Mouse (Mus musculus): ENCODE measurements around the gene Mt2.
A peak's percentile ranks its signal among the peaks of the same experiment; 100 is the strongest.

The Mt2 gene

DNA sequence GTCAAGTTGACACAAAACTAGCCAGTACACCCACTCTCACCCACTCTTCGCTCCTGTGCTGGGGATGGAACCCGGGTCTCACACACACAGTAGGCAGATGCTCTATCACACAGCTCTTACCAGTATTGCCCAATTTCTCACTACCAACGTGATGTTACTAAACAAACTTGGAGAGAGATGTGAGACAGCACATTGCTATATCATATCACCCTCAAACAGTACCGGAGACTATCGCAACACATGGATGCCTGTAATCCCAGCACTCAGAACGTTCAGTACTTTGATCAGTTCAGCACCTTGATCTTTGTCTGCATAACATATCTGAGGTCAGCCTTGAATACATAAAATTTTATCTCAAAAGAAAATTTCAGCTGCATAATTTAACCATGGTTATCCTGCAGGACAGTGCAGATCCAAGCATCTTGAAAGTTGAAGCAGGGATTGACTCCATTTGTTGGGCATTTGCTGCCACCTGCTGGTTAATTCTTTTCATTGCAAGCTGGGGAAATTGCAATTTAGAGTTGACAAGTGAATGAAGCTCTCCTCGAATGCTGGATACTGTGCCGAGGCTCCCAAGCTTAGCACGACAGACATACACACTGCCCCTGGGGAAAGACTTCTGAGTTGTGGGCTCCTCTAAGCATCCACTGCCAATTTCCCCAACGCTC is 26.9 kb downstream of the Mt2 start:
- DNase-seq (ENCODE audit: low spot score): peak; percentile 75

DNA sequence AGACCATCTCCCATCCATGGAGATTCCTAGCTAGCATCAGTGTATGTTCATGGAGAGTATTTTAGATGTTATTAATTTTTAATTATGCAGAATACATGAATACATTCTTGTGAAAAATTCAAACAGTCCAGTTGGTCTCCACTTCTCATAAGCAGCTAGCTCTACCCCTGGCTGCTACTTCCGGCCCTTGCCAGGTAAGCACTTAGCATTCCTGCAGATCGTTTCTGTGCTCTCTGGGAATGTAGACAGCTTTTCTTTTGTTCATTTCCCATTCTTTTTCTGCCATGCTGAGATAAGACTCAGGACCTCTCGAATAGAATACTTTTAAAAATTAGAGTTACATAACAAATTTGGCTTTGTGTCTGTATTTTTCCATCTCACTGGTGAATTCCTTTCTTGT is 31.6 kb downstream of the Mt2 start:
- DNase-seq (ENCODE audit: low spot score): no peak

DNA sequence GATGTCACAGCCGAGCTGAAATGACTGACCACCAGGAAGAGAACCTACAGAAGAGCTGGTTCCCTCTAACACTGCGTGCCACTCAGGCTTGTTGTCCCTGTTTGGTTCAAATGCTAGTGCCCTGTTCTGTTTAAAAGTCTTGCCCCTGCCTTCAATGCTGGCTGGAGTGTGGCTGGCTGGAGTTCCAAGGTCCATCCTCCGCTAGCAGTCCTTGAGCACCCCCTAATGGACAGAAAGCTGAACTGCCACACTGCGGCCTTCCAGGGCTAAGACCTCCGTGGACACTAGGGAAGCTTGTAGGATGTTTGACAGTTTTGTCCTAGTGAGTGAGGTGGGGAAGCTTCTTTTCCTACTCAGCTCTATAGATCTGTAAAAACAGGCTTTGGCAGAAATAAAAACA is 33.3 kb downstream of the Mt2 start:
- peak; percentile 90 for DNase-seq (ENCODE audit: low spot score)

DNA sequence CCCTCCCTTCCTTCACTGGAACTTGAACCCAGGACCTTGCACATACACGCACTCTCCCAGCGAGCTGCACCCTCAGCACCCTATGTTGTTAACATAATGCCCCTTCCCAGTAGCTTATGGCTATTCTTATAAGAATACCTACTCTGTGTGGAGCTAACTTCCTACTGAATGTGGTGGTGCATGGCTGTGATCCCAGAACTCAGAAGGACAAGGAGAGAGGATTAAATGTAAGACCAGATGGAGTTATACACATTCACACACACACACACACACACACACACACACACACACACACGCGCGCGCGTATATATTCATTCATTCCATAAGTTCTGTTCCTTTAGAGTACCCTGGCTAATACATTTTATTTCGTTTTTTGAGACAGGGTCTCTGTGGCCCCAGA is 33.8 kb downstream of the Mt2 start:
- DNase-seq (ENCODE audit: low spot score): no peak

DNA sequence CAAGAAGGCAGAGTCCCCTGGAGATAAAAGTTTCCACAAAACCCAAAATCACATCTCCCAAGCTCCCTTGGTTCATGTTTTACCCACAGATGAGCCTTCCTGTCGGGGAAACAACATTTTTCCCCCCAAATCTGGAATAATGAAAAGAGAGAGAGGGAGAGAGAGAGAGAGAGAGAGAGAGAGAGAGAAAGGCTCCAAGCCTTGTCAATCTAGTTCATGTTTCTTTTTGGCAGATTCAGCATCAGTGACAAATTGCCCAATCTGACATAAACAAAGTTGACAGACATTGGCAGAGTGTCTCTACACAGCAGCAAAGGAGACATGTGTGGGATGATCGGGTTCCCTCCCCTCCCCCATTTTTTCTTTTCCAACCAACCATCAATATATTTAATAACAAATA is 35.0 kb downstream of the Mt2 start:
- DNase-seq (ENCODE audit: low spot score): no peak

DNA sequence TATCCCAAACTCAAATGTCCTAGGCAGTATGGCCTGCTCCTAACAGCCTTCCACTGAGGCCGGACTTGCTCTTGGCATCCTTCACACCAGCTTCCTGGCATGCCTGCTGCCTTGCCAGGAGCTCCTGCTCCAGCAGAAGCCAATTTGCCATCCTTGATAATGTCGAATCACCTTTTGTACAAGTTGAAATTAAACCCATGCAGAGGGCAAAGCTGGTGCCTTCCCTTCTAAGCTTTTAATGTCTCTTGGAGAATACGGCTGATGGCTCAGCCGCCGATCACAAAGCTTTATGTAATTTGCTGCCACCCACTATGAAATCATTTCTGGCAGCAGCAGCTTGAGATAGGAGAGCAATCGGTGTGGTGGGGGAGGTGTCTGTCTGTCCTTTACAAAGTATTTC is 37.2 kb downstream of the Mt2 start:
- no peak for DNase-seq (ENCODE audit: low spot score)

DNA sequence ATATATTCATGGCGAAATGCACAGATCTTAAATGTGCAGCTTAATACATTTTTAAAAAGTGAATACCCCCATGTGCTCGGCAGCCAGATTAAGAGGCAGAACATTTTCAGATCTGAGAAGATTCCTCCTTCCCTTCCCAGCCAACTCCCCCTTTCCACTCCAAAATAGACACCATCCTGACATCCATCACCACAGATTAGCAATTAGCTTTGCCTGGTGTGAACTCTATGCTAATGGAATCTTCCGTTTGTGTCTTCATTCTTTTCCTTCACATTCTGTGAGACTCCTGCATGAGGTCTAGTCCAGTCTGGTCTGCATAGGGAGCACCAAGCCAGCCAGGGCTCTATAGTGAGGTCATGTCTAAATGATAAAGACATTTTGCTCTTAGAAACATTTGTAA is 37.8 kb downstream of the Mt2 start:
- no peak for DNase-seq (ENCODE audit: low spot score)

DNA sequence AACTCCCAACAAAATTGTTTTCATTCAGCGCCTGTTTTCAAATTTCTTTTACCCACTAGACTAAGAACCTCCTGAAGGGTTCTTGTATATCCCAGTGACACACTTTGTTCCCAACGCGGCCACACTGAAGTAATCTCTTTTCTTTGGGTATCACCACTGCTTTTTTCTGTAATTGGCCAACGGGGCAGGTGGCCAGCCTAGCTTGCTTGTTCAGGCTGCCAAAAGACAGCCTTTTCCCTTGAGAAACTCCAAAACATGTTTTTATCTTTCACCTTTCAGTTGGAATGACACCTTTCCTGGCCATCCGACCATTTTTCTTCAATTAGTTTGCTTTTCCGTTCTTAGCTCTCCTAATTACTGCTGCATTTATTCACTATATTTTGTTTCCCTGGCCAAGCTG is 41.4 kb downstream of the Mt2 start:
- DNase-seq (ENCODE audit: low spot score): no peak

DNA sequence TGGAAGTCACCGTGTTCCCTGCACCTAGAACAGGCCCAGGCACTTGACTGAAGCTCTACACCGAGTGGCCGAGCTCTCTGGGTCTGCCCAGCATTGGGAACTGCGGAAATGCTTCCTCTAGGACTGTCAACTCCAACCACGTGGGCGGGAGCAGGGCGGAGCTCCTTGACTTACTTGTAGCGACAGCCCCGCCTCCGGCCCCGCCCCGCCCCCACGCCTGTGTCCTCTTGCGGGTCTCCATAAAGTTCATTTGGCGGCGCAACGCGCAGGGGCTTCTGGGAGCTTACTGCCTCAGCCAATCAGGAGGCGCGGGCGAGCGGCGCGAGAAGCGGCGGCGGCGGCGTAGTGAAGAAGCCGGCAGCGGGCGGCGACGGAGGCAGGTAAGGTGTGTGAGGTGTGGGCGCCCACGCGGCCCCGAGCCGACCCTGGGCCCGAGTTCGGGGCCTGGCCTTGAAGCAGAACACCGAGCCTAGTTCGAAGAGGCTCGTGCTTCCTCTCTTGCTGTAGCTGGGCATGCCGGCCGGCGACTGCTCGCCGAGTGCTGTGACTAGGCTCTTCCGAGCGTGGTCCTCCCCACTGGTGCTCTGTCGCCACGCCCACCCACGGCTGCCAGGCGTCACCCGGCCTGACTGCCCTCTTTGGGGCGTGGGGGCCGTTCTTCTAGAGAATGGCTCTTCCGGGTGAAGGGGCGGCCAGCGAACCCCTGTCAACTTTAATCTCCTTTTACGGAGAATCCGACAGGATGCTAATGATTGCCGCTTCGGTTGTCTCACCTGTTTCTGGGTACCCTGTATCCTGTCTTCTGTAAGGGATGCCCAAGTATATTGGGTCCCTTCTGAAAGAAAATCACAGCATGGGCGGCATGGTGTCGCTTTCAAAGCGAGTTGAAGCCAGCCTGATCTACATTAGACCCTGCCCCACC is 42.0 kb downstream of the Mt2 start, which contains the start of gene Nup93:
TSS of gene Nup93 (plus strand) at position 313 of the 922 bp plus-strand sequence.
- DNase-seq (ENCODE audit: low spot score): peak; percentile 95

Data from embryo, embryonic 10 days (tissue).